Comparison of ENCODE assay signal across 25 mouse cellular contexts in the genomic region with DNA sequence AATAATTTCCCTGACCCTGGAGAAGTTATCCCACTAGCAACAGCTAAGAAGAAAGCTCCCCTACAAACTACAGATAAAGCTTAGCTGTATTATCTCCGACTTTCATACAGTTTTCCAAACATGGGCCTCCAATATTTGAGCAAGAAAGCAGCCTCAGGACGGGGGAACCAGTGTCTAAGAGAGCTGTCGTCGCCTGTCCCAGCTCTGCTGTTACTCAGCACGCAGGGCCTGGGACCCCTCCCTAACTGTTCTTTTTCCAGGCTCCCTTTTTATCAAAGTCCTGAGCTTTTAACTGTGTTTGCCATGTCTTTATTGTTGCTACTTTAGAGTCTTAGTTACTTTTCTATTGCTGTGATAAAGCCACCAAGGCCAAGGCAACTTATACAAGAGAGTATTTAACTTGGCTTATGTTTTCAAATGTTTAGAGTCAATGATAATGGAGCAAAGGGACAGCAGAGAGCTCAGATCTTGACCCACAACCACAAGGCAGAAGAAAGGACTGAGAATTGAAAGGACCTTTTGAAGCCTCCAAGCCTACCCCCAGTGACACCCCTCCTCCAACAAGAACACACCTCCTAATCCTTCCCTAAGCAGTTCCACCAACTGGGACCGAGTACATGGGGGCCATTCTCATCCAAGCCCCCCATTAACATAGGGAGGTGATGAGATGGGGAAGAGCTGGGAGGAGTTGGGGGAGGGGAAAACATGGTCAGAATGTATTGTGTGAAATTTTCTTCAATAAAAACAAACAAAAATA.
"Had no signal": no experiment of that assay in that cellular context is flagged by ENCODE, and none has a peak within 500 bp of the region (broad histone marks: within the 10 kb centered on the region; RNA-seq: fewer than 3 reads in every experiment).

No protein-coding gene starts in this region.

- H3K36me3 ChIP-seq: forebrain, embryonic 15.5 days; heart, embryonic 12.5 days; heart, embryonic 15.5 days; hindbrain, embryonic 13.5 days; hindbrain, embryonic 15.5 days; kidney, embryonic 15.5 days; limb, embryonic 10.5 days; limb, embryonic 12.5 days had no signal

- H3K4me3 ChIP-seq: forebrain, embryonic 15.5 days; heart, adult 2 months; heart, embryonic 12.5 days; heart, embryonic 15.5 days; hindbrain, embryonic 13.5 days; hindbrain, embryonic 15.5 days; kidney, embryonic 15.5 days; layer of hippocampus, adult 2 months; left cerebral cortex, adult 2 months; limb, embryonic 10.5 days; limb, embryonic 12.5 days had no signal

- H3K27me3 ChIP-seq: forebrain, embryonic 15.5 days; heart, embryonic 12.5 days; heart, embryonic 15.5 days; hindbrain, embryonic 13.5 days; hindbrain, embryonic 15.5 days; kidney, embryonic 15.5 days; limb, embryonic 12.5 days had no signal

- H3K4me2 ChIP-seq: forebrain, embryonic 15.5 days; heart, embryonic 12.5 days; heart, embryonic 15.5 days; hindbrain, embryonic 13.5 days; hindbrain, embryonic 15.5 days; kidney, embryonic 15.5 days; limb, embryonic 12.5 days; liver, embryonic 11.5 days had no signal

- H3K9me3 ChIP-seq: forebrain, embryonic 15.5 days; heart, embryonic 12.5 days; heart, embryonic 15.5 days; hindbrain, embryonic 13.5 days; hindbrain, embryonic 15.5 days; kidney, embryonic 15.5 days; limb, embryonic 10.5 days; limb, embryonic 12.5 days had no signal

- H3K4me1 ChIP-seq: limb, embryonic 12.5 days had no signal

- ATAC-seq: forebrain, embryonic 15.5 days; forebrain, postnatal 0 days; hindbrain, postnatal 0 days; intestine, embryonic 16.5 days had no signal

- H3K9ac ChIP-seq: forebrain, embryonic 15.5 days; forebrain, postnatal 0 days; heart, embryonic 12.5 days; heart, embryonic 15.5 days; hindbrain, embryonic 13.5 days; hindbrain, embryonic 15.5 days; kidney, embryonic 15.5 days; limb, embryonic 12.5 days had no signal

- DNase-seq: forebrain, postnatal 0 days; gastrocnemius, postnatal 14 days; gastrocnemius, postnatal 36 days; heart, adult 2 months; heart, postnatal 36 days; kidney, adult 11 months; kidney, adult 2 months; kidney, adult 9 months; kidney, postnatal 14 days; kidney, postnatal 36 days; liver had no signal

- H3K27ac ChIP-seq: forebrain, embryonic 15.5 days; heart, adult 2 months; heart, embryonic 15.5 days; hindbrain, embryonic 13.5 days; hindbrain, embryonic 15.5 days; hindbrain, postnatal 0 days; kidney, embryonic 15.5 days; kidney, postnatal 0 days; layer of hippocampus, adult 2 months; left cerebral cortex, adult 2 months; limb, embryonic 10.5 days; limb, embryonic 12.5 days had no signal
